Mouse (Mus musculus): ENCODE data around the gene Lrrc8d.

DNA sequence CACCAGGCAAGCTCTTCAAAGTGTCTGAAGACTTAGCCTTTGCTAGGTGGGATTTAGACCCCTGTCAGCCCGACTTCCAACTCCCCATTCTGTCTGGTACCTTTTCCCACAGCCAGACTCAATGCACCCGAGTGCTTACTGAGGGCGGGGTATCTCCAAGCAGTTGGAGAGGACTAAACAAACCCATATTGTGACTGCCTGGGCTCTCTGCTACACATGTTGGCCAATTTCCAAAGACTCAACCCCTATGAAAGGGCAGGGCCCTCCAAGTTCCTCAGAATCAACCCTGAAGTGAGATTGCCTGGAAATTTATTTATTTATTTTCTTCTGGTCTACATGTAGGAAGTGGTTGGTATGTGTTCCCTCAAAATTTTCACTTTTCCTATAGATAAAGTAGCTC lies 149.9 kb downstream of the Lrrc8d start:
- TF ChIP-seq CTCF (IDR thresholded peaks at IDR 0.05; ENCODE audit: low read depth) (no peak), EP300 (IDR thresholded peaks at IDR 0.05; ENCODE audit: low read depth) (no peak)

Data from heart, postnatal 0 days (tissue).